Mouse (Mus musculus) hindbrain, embryonic 12.5 days (tissue): ENCODE results near the gene Arntl2. TPM values are rescaled to one million over a fixed set of nuclear protein-coding genes. Genes with fewer than 3 reads are reported as not detected.

Source experiments
- ATAC-seq: fragments of 200-750 bp; cut with Nextera tagmentation; 2 replicates; pipeline ENCODE4 v1.8.0; 2017; ENCODE audit warnings: moderate TSS enrichment; ENCODE audit not compliant: low FRiP score
- H3K27ac ChIP-seq: fragments of 300-500 bp; sonication (generic); 2 replicates; pipeline ENCODE4 v1.5.1; 2016; ENCODE audit warnings: mild to moderate bottlenecking
- H3K27me3 ChIP-seq: fragments of 300-500 bp; sonication (generic); 2 replicates; pipeline ENCODE4 v1.6.1; 2016; ENCODE audit warnings: mild to moderate bottlenecking
- H3K36me3 ChIP-seq: fragments of 300-500 bp; sonication (generic); 2 replicates; pipeline ENCODE4 v1.6.1; 2016; ENCODE audit warnings: mild to moderate bottlenecking
- H3K4me1 ChIP-seq: fragments of 300-500 bp; sonication (generic); 2 replicates; pipeline ENCODE4 v1.6.1; 2016
- H3K4me2 ChIP-seq: fragments of 300-500 bp; sonication (generic); replicated peaks from 2 replicates; pipeline ENCODE4 v1.6.1; 2016; ENCODE audit warnings: mild to moderate bottlenecking
- H3K4me3 ChIP-seq: fragments of 300-500 bp; sonication (generic); 2 replicates; pipeline ENCODE4 v1.5.1; 2016; ENCODE audit warnings: mild to moderate bottlenecking
- H3K9ac ChIP-seq: fragments of 300-500 bp; sonication (generic); 2 replicates; pipeline ENCODE4 v1.6.1; 2016; ENCODE audit warnings: mild to moderate bottlenecking, moderate library complexity
- H3K9me3 ChIP-seq: fragments of 300-500 bp; sonication (generic); replicated peaks from 2 replicates; pipeline ENCODE4 v1.6.1; 2016; ENCODE audit warnings: mild to moderate bottlenecking
- WGBS: fragments of 180-500 bp; shearing (Covaris S2); methylation state at CpG from one replicate; pipeline ENCODE4 v1.1.7; 2016; 5-methylcytosine and 5-hydroxymethylcytosine counted together
- polyA plus RNA-seq: library from polyadenylated mRNA; unstranded; fragments of >200 nt; fragmentation: Nextera tagmentation; extraction: Ambion mirVana; gene quantifications from 2 replicates; pipeline ENCODE4 v1.2.1, GENCODE M21; 2016

Arntl2 gene
- polyA plus RNA-seq, 1 experiment from 2014 or later, result 2.2 TPM

GRCm38 (mm10) chr6:146795166-146795923 is 510 bp upstream of the Arntl2 start:
- Histone ChIP-seq H3K9me3 (no peaks in the 10 kb centered on the region), H3K4me2 (peak overlapping the region; percentile 93), H3K4me1 (peaks cover 11% of the 10 kb centered on the region), H3K36me3 (no peaks in the 10 kb centered on the region), H3K9ac (peak overlapping the region; percentile 67; the same call in 1 of the 2 replicates), H3K27me3 (peaks cover 15% of the 10 kb centered on the region; the same call in 1 of the 2 replicates), H3K27ac (no peak overlapping the region), H3K4me3 (peak overlapping the region; percentile 51)
- ATAC-seq, result no peak; the same call in 1 of the 2 replicates
- 17% methylated on average over 22 of the region's 22 CpGs for WGBS

DNA sequence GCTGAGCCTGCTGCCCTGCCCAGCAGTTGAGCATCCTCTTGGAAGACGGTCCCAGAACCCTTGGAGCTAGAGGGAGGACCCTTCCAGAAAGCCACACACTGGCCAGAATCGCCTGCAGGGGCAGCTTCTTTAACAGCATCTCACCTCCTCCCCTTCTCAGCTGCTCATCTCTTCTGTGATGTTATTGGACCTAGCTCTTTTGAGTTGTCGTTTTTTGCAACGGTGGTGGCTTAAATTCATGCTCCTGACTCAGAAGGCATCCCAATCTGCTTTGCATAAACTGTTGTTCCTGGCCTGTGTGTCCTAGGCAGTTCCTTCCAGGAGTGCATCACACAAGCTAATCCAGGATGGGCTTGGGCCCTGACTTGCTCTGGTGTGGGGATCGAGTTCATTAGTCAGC is 1.6 kb downstream of the Arntl2 start:
- no peak overlapping the region for H3K27ac ChIP-seq
- peaks cover 15% of the 10 kb centered on the region; the same call in 1 of the 2 replicates for H3K27me3 ChIP-seq
- no peak overlapping the region for H3K4me2 ChIP-seq
- peaks cover 11% of the 10 kb centered on the region for H3K4me1 ChIP-seq
- no peak overlapping the region for H3K9ac ChIP-seq
- H3K4me3 ChIP-seq, result no peak overlapping the region
- no peak for ATAC-seq
- 71% methylated on average over 5 of the region's 5 CpGs for WGBS
- H3K36me3 ChIP-seq, result no peaks in the 10 kb centered on the region
- no peaks in the 10 kb centered on the region for H3K9me3 ChIP-seq

- no peaks in the 10 kb centered on the region for H3K9me3 ChIP-seq
- H3K9ac ChIP-seq, result no peak overlapping the region
- WGBS, result 89% methylated on average over 6 of the region's 6 CpGs
- ATAC-seq, result no peak
- H3K4me3 ChIP-seq, result no peak overlapping the region
- H3K27ac ChIP-seq, result no peak overlapping the region
- H3K4me1 ChIP-seq, result no peaks in the 10 kb centered on the region
- H3K36me3 ChIP-seq, result no peaks in the 10 kb centered on the region
- no peaks in the 10 kb centered on the region for H3K27me3 ChIP-seq
- no peak overlapping the region for H3K4me2 ChIP-seq
These were observed 14.1 kb downstream of the Arntl2 start for GRCm38 (mm10) chr6:146809991-146810390.

DNA sequence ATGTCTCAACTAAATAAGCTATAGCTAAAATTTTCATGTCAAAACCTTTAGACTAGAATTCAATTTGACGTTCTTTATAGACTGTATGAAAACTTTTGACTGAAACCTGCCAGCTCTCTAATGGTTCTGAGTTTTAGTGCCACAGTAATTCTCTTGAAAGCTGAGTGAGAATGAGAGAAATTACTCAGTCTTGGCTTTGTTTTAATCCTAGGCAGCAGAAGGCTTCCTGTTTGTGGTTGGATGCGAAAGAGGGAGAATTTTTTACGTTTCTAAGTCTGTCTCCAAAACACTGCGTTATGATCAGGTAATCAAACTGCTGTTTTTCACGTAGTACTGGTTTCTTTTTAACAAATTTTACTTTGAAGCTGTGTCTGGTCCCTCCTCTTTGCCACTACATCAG is 17.2 kb downstream of the Arntl2 start:
- no peaks in the 10 kb centered on the region for H3K27me3 ChIP-seq
- WGBS, result 90% methylated on average over 5 of the region's 5 CpGs

DNA sequence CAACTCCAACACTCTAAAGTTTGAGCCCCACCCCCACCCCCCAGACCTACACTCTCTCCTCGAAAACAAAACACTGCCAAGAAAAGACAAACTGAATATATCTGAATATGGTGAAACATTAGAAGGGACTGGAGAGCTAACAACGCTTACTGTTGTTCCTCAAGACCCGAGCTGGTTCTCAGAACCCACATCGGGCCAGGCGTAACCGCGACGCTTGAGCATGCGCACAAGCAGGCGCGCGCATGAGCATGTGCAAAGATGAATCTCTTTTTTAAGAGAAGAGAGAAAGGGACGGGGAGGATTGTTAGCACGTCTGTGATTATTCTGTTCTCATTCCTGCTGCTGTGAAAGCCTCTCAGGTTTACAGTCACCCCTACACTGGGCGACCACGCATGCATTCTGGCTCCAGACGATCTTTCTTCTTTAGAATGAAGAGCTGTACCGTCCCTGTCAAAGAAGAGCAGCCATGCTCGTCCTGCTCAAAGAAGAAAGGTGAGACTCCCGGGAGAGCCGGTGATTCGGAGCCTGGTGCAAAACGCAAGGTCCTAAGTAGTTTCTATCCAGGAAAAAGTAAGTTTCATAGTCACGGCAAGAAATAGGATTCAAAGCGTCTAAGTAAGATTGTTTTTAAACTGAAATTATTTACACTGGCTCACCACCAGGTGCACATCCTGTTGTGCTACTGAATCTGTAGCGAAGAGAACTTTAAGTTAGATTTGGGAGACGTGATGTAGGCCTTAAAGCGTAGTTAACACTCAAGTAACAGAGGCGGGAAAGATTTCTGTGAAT is 24.5 kb downstream of the Arntl2 start:
- no peaks in the 10 kb centered on the region for H3K4me1 ChIP-seq
- no peak for ATAC-seq
- H3K9me3 ChIP-seq, result no peaks in the 10 kb centered on the region
- H3K27me3 ChIP-seq, result no peaks in the 10 kb centered on the region
- no peaks in the 10 kb centered on the region for H3K36me3 ChIP-seq
- no peak overlapping the region for H3K4me3 ChIP-seq
- no peak overlapping the region for H3K4me2 ChIP-seq
- H3K9ac ChIP-seq, result no peak overlapping the region
- no peak overlapping the region for H3K27ac ChIP-seq
- 81% methylated on average over 29 of the region's 29 CpGs for WGBS

More for the DNA sequence above, 17.2 kb downstream of the Arntl2 start:
- Histone ChIP-seq H3K4me2 (no peak overlapping the region), H3K9me3 (no peaks in the 10 kb centered on the region), H3K36me3 (no peaks in the 10 kb centered on the region), H3K4me3 (no peak overlapping the region), H3K4me1 (no peaks in the 10 kb centered on the region), H3K9ac (no peak overlapping the region), H3K27ac (no peak overlapping the region)
- no peak for ATAC-seq

DNA sequence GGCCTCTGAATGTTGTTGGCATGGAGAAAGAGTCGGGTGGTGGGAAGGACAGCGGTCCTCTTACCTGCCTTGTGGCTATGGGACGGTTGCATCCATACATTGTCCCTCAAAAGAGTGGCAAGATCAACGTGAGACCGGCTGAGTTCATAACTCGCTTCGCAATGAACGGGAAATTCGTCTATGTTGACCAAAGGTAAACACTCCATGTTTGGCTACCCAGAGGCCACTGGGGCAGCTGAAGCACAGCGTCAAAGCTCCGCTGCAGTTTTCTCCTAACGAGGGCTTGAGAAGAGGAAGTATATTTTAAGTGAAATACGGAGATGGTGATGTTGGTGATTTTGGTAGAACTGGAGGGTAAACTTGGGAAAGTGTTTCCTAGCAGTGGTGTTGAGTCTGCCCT is 26.1 kb downstream of the Arntl2 start:
- Histone ChIP-seq H3K27ac (no peak overlapping the region), H3K4me2 (no peak overlapping the region), H3K36me3 (no peaks in the 10 kb centered on the region), H3K9ac (no peak overlapping the region), H3K4me1 (no peaks in the 10 kb centered on the region), H3K9me3 (no peaks in the 10 kb centered on the region), H3K27me3 (no peaks in the 10 kb centered on the region), H3K4me3 (no peak overlapping the region)
- 94% methylated on average over 13 of the region's 13 CpGs for WGBS
- ATAC-seq, result no peak

DNA sequence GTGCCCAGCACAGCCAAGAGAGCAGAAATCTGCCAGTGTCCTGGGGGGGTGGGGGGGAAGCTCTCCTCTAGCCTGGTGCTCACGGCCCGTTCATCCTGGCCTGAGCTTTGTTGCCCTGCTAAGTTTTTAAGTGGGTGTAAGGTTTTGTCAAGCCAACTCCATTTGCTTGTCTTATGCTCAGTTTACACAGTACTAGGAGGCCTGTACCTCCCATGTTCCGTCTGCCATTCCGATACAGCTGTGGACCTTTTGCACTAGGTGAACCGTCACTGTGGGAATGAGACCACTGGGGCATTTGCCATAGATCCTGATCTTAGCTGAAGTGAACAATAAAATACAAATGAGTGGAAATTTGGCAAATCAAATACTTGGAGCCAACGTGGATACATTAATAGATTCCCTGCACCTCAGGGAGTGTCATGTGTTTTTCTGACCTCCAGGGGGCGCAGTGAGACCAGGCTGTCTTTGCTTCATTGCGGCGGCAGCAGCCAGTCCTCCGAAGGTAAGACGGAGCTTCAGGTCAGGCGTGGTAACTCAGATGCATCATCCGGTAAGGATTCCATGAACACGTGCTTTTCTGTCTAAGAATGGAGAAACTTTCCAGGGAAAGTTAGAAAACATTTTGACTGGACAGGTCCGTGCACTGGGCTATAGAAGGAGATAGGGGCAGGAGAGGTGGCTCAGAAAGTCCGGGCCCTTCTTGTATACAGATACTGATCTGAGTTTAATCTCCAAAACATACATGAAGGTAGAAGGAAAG is 29.1 kb downstream of the Arntl2 start:
- no peaks in the 10 kb centered on the region for H3K4me1 ChIP-seq
- H3K9me3 ChIP-seq, result no peaks in the 10 kb centered on the region
- ATAC-seq, result peak; percentile 52
- no peak overlapping the region for H3K9ac ChIP-seq
- no peak overlapping the region for H3K4me3 ChIP-seq
- H3K36me3 ChIP-seq, result no peaks in the 10 kb centered on the region
- H3K27me3 ChIP-seq, result no peaks in the 10 kb centered on the region
- 44% methylated on average over 16 of the region's 16 CpGs for WGBS
- no peak overlapping the region for H3K4me2 ChIP-seq
- no peak overlapping the region for H3K27ac ChIP-seq

DNA sequence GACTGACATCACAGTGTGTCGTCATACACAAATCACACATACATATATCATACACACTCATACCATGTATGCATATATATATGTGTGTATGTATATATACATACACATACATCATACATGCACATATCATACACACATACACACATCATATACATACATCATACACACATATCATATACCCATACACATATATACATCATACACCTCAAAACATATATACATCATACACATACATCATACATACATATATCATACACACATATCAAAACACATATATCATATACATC is 29.6 kb downstream of the Arntl2 start:
- Histone ChIP-seq H3K27me3 (no peaks in the 10 kb centered on the region), H3K9ac (no peak overlapping the region), H3K36me3 (no peaks in the 10 kb centered on the region), H3K4me3 (no peak overlapping the region), H3K9me3 (no peaks in the 10 kb centered on the region), H3K4me1 (no peaks in the 10 kb centered on the region), H3K4me2 (no peak overlapping the region), H3K27ac (no peak overlapping the region)
- ATAC-seq, result no peak
- 84% methylated on average over 1 of the region's 1 CpGs for WGBS

DNA sequence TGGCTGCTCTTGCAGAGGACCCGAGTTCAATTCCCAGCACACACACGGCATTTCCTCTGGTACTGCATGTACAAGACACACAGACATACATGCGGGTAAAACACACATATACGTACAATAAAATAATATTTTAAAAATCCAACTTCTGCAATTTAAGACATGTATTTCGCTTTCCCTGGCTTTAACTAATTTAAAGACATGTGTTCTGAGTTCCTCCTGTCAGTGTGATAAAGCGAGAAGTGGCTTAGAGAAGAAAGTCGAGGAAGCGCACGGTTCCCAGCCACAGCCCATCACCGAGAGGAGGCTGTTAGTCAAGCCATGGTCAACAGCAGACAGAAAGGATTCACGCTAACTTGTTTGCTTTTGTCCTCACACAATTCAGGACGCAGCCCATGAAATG is 35.5 kb downstream of the Arntl2 start:
- no peaks in the 10 kb centered on the region for H3K27me3 ChIP-seq
- no peak overlapping the region for H3K4me2 ChIP-seq
- WGBS, result 76% methylated on average over 12 of the region's 12 CpGs
- no peaks in the 10 kb centered on the region for H3K9me3 ChIP-seq
- no peak overlapping the region for H3K27ac ChIP-seq
- H3K4me3 ChIP-seq, result no peak overlapping the region
- no peak for ATAC-seq
- H3K9ac ChIP-seq, result no peak overlapping the region
- H3K4me1 ChIP-seq, result peaks cover 3% of the 10 kb centered on the region; the same call in 1 of the 2 replicates
- no peaks in the 10 kb centered on the region for H3K36me3 ChIP-seq

DNA sequence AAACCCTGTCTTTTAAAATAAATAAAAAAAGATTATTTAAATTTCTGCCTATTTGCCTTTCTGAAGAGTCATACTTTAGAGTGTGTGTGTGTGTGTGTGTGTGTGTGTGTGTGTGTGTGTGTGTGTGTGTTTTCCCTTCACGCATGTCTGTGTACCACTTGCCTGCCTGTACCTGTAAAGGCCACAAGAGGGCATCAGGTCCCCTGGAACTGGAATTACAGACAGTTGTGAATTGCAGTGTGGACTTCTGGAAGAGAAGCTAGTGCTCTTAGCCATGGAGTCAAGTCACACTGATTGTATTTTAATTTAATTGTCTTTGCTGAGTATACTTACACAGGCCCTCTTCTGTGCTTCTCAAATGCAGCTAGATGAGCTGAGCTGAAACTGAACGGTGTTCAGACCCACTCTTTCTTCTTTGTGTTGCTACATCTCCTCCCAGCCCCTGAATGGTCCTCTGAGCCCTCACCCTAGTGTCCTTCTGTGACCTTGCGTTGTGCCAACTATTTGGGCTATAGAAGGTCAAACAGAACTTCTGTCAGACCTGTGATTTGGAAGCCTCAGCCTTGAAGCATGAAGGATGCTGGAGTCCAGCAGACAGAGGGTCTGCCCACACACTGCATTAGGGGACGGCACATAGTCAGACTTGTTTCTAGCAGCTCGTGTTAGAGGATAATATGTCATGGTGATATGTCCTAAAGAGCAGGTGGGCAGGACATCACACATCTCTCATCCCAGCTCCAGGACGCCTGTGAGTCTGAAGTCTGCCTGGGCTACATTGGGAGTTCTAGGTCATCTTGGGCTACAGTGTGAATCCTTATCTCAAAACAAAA is 37.8 kb downstream of the Arntl2 start:
- Histone ChIP-seq H3K36me3 (no peaks in the 10 kb centered on the region), H3K4me1 (peaks cover 3% of the 10 kb centered on the region; the same call in 1 of the 2 replicates), H3K9me3 (no peaks in the 10 kb centered on the region), H3K4me3 (no peak overlapping the region), H3K9ac (no peak overlapping the region), H3K27ac (no peak overlapping the region), H3K4me2 (no peak overlapping the region), H3K27me3 (no peaks in the 10 kb centered on the region)
- peak; percentile 50 for ATAC-seq
- WGBS, result 82% methylated on average over 6 of the region's 6 CpGs

DNA sequence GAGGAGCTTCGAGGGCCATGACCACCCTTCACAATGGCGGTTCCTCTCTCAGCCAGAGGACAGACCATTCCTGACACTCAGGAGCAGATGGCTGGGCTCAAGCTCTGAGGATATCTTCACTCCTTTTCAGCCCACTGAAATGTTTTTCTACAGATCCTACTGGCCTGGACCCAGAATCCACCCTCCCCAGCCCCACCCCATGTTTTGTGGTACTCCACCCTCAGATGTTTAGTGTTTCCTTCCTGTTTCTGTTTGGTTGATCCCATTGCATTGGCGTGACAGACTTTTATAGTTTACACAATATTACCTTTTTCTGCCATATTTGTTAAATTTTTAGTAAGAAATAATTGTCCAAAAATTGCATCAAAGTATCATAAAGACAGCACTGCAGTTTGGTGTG is 38.5 kb downstream of the Arntl2 start:
- no peak overlapping the region for H3K9ac ChIP-seq
- 90% methylated on average over 3 of the region's 3 CpGs for WGBS

More for the DNA sequence above, 38.5 kb downstream of the Arntl2 start:
- Histone ChIP-seq H3K4me3 (no peak overlapping the region), H3K9me3 (no peaks in the 10 kb centered on the region), H3K27me3 (no peaks in the 10 kb centered on the region), H3K4me2 (no peak overlapping the region), H3K27ac (no peak overlapping the region), H3K4me1 (peaks cover 3% of the 10 kb centered on the region; the same call in 1 of the 2 replicates), H3K36me3 (no peaks in the 10 kb centered on the region)
- no peak for ATAC-seq
